17 mouse cellular contexts compared by ENCODE assay signal in genomic region chr2:91580894-91581293, GRCm38 (mm10). TPM values are rescaled to one million over a fixed set of nuclear protein-coding genes. Genes with fewer than 3 reads are reported as not detected.
A peak's percentile ranks its signal among the peaks of the same experiment; 100 is the strongest.
DNase-seq lines count a peak whose midpoint lies in the region; ATAC-seq and TF ChIP-seq lines count a peak whose summit lies in the region.
"Had no signal": no experiment of that assay in that cellular context is flagged by ENCODE, and none has a peak within 500 bp of the region (broad histone marks: within the 10 kb centered on the region; RNA-seq: fewer than 3 reads in every experiment).

No protein-coding gene starts in this region.

- no peak for TF ChIP-seq CTCF in hindbrain, postnatal 0 days (IDR thresholded peaks at IDR 0.05; ENCODE audit: low read depth)

- H3K27me3 ChIP-seq in hindbrain, postnatal 0 days (ENCODE audit: insufficient read depth, low read length), result no peaks in the 10 kb centered on the region
- H3K27me3 ChIP-seq in hindbrain, embryonic 10.5 days (ENCODE audit: insufficient read depth, poor library complexity, severe bottlenecking), result no peaks in the 10 kb centered on the region
- H3K27me3 ChIP-seq: lung, embryonic 15.5 days; neural tube, embryonic 13.5 days; stomach, embryonic 15.5 days had no signal

- WGBS in hindbrain, postnatal 0 days, result 59% methylated on average over 1 of the region's 1 CpGs
- 87% methylated on average over 1 of the region's 1 CpGs for WGBS in hindbrain, embryonic 10.5 days

- no peaks in the 10 kb centered on the region for H3K9me3 ChIP-seq in hindbrain, postnatal 0 days (ENCODE audit: low read length)
- H3K9me3 ChIP-seq in hindbrain, embryonic 10.5 days, result 0 out of 2 replicates have a peak, but pooled peaks cover 4% of the 10 kb centered on the region
- H3K9me3 ChIP-seq: lung, embryonic 15.5 days; midbrain, embryonic 10.5 days; neural tube, embryonic 13.5 days; stomach, embryonic 15.5 days had no signal

- DNase-seq in cerebellum, adult 11-12 months, result peak; percentile 6
- DNase-seq in cerebellum, postnatal 36 days, result no peak
- peak; percentile 42 for DNase-seq in hindbrain, postnatal 0 days (ENCODE audit: low spot score)
- no peak for DNase-seq in hindbrain, embryonic 10.5 days (ENCODE audit: low spot score)
- peak; percentile 77 for DNase-seq in brain, adult 2 months (ENCODE audit: low read depth, low spot score)
- peak; percentile 38 for DNase-seq in left cerebral cortex, adult 11 months (ENCODE audit: low spot score)
- DNase-seq in gastrocnemius, postnatal 36 days, result no peak
- no peak for DNase-seq in adrenal gland, adult (ENCODE audit: inconsistent age in 2 of 2, low spot score in 1 of 2)
- DNase-seq: adrenal gland, postnatal 14 days; kidney, postnatal 25 days; thymus, postnatal 36 days had no signal

- intact Hi-C loops in gastrocnemius, postnatal 36 days (cut with DNase I), result no loop called here

- H3K4me1 ChIP-seq in hindbrain, postnatal 0 days (ENCODE audit: insufficient read depth, low read length), result no peaks in the 10 kb centered on the region
- no peaks in the 10 kb centered on the region for H3K4me1 ChIP-seq in hindbrain, embryonic 10.5 days (replicated peaks)
- H3K4me1 ChIP-seq: lung, embryonic 15.5 days; midbrain, embryonic 10.5 days; neural tube, embryonic 13.5 days; stomach, embryonic 15.5 days had no signal

- H3K36me3 ChIP-seq in hindbrain, postnatal 0 days (ENCODE audit: insufficient read depth, low read length), result peaks cover 36% of the 10 kb centered on the region
- peaks cover 100% of the 10 kb centered on the region for H3K36me3 ChIP-seq in hindbrain, embryonic 10.5 days

- H3K9ac ChIP-seq in hindbrain, postnatal 0 days (replicated peaks; ENCODE audit: low read length), result no peak overlapping the region
- H3K9ac ChIP-seq: lung, embryonic 15.5 days; neural tube, embryonic 13.5 days; stomach, embryonic 15.5 days had no signal

- H3K4me2 ChIP-seq in hindbrain, postnatal 0 days (ENCODE audit: low read depth, low read length), result 0 out of 2 replicates have a peak overlapping the region, but pooled peaks have one; percentile 18
- H3K4me2 ChIP-seq: lung, embryonic 15.5 days; neural tube, embryonic 13.5 days; stomach, embryonic 15.5 days had no signal

- peak overlapping the region; percentile 76 for H3K27ac ChIP-seq in hindbrain, postnatal 0 days
- no peak overlapping the region for H3K27ac ChIP-seq in hindbrain, embryonic 10.5 days
- H3K27ac ChIP-seq: lung, embryonic 15.5 days; midbrain, embryonic 10.5 days; neural tube, embryonic 13.5 days; stomach, embryonic 15.5 days had no signal

- 0 out of 2 replicates have a peak overlapping the region, but pooled peaks have one; percentile 8 for H3K4me3 ChIP-seq in hindbrain, postnatal 0 days (ENCODE audit: low read length)
- no peak overlapping the region for H3K4me3 ChIP-seq in hindbrain, embryonic 10.5 days
- H3K4me3 ChIP-seq: lung, embryonic 15.5 days; midbrain, embryonic 10.5 days; neural tube, embryonic 13.5 days; stomach, embryonic 15.5 days had no signal

- peak; percentile 78; the same call in 1 of the 2 replicates for ATAC-seq in hindbrain, postnatal 0 days
- ATAC-seq: intestine, embryonic 16.5 days had no signal

RNA-seq across cellular contexts. Expression of gene Ckap5, which starts 54.3 kb away (rescaled TPM):
- total RNA-seq in hindbrain, postnatal 0 days (2014; rRNA removed), result 101 and 104 TPM in 2 replicates
- polyA plus RNA-seq in hindbrain, postnatal 0 days (2015; fragmentation: Nextera tagmentation; extraction: Ambion mirVana), result 103 and 109 TPM in 2 replicates
- 125 and 144 TPM in 2 replicates for polyA plus RNA-seq in hindbrain, embryonic 10.5 days (2016; fragmentation: Nextera tagmentation; extraction: Ambion mirVana)
- 10 to 100 TPM; 24.4 to 31.8 TPM for total RNA-seq in gastrocnemius, postnatal 36 days (2021)

RNA-seq across cellular contexts. Expression of gene F2, which starts 55.3 kb away (rescaled TPM):
- not detected in 2 replicates for total RNA-seq in hindbrain, postnatal 0 days (2014; rRNA removed)
- polyA plus RNA-seq in hindbrain, postnatal 0 days (2015; fragmentation: Nextera tagmentation; extraction: Ambion mirVana), result 0.14 TPM in 1 of 2 replicates, not detected in the other
- 0.20 TPM in 1 of 2 replicates, not detected in the other for polyA plus RNA-seq in hindbrain, embryonic 10.5 days (2016; fragmentation: Nextera tagmentation; extraction: Ambion mirVana)
- total RNA-seq in gastrocnemius, postnatal 36 days (2021), result under 1 TPM in 1 of 2 experiments, not detected in 1; 0.46 TPM
- total RNA-seq: heart, postnatal 25 days had no signal

Comparison
In these comparisons a context has a peak if more than half of its experiments do, and no peak if none do; other contexts are left out.
1. DNase-seq: peak in cerebellum, adult 11-12 months (single experiment), hindbrain, postnatal 0 days (single experiment), brain, adult 2 months (single experiment) and left cerebral cortex, adult 11 months (single experiment); none in cerebellum, postnatal 36 days (0 of 2), hindbrain, embryonic 10.5 days (single experiment), gastrocnemius, postnatal 36 days (0 of 2) and adrenal gland, adult (0 of 2).